Mouse (Mus musculus): ENCODE measurements around the gene Cwc25.

GRCm38 (mm10) chr11:97799146-97799993 lies 33.0 kb upstream of the Cwc25 start:
- TF ChIP-seq CTCF (IDR thresholded peaks at IDR 0.05; ENCODE audit: control insufficient read depth, insufficient read depth, insufficient replicate concordance, low read depth, low read length) (no peak), POLR2A (IDR thresholded peaks at IDR 0.05; ENCODE audit: control insufficient read depth, low read depth, low read length) (peak; percentile 73)

Measured in testis, adult 2 months (tissue).